Mouse (Mus musculus) brown adipose tissue, adult 24 weeks (tissue): Measurements from ENCODE around the gene Dnaja2. TPM values are rescaled to one million over a fixed set of nuclear protein-coding genes. Genes with fewer than 3 reads are reported as not detected.

Source experiments
- H3K27ac ChIP-seq: fragments of 200-500 bp; replicated peaks from 2 replicates; pipeline ENCODE4 v1.5.1; 2012; ENCODE audit warnings: low read depth, mild to moderate bottlenecking, low read length
- H3K4me1 ChIP-seq: fragments of 200-500 bp; 2 replicates; pipeline ENCODE4 v1.6.1; 2012; ENCODE audit warnings: low read length, mixed read lengths; ENCODE audit not compliant: control insufficient read depth, insufficient read depth, insufficient read length
- H3K4me3 ChIP-seq: fragments of 200-500 bp; 2 replicates; pipeline ENCODE4 v1.5.1; 2012; ENCODE audit warnings: low read depth, mild to moderate bottlenecking, low read length, moderate library complexity; ENCODE audit not compliant: insufficient read depth
- polyA plus RNA-seq: library from polyadenylated mRNA; stranded (reverse); fragments of >200 nt; gene quantifications from 2 replicates; pipeline ENCODE4 v1.2.4, GENCODE M21; 2012; ENCODE audit not compliant: missing spikeins, insufficient read depth, insufficient read length

Gene Dnaja2
- 80.9 and 101 TPM in 2 replicates for polyA plus RNA-seq

GRCm38 (mm10) chr8:85555181-85556145, at the start of gene Dnaja2:
TSS of gene Dnaja2 (minus strand) at chr8:85555344.
- Histone ChIP-seq H3K4me1 (0 out of 2 replicates have a peak, but pooled peaks cover 2% of the 10 kb centered on the region), H3K27ac (peak within 1 kb of the TSS; percentile 97), H3K4me3 (peak within 1 kb of the TSS; percentile 94)

DNA sequence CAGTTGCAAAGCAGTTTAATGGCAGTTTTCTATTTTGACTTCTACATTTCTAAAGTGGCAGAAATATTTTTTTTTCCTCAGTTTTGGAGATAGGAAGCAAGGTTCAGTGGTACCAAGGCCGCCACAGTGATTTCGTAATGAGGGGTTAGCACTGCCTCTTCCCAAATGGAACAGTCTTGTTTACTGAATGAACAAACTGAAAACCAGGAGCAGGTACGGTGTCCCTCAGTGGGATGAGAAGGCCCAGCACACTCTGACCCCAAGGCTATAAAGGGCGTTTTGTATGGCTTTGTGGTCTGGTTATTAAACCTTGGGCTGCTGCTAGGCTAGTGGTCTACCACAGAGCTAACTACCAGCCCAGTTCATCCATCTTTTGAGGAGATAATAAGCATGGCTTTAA, 49.1 kb upstream of the Dnaja2 start:
- Histone ChIP-seq H3K27ac (no peak overlapping the region), H3K4me3 (no peak overlapping the region), H3K4me1 (no peaks in the 10 kb centered on the region)

DNA sequence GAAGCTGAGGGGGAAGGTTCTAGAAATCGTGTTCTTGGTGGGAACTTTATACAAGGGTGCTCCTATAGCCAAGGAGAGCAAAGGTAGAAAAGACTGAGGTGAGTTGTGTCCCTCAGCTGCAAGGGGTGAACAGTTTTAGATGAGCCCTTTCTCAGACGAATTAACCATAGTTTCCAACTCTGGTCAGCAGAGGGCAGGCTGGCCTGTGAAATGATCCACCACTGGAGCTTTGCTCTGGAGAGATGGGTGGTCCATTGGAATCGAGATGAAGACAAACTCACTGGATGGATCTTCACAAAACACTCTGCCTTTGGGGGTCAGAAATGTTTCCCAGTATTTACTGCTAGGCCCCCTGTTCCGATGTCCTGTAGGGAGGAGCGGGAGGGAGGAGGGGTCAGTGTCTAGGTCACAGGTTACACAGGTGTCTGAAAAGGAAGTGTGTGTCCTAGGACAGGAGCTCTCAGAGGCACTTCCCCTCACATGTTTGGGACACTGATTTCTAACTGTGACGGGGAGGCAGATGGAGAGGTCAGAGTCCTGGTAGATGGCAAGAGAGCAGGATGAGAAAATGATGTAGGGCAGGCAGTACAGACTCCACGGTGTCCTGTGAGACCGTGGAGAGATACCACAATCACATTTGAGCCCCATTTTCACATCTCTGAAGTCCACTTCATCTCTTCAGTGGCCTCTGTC, 48.2 kb upstream of the Dnaja2 start:
- no peaks in the 10 kb centered on the region for H3K4me1 ChIP-seq
- no peak overlapping the region for H3K4me3 ChIP-seq
- no peak overlapping the region for H3K27ac ChIP-seq

DNA sequence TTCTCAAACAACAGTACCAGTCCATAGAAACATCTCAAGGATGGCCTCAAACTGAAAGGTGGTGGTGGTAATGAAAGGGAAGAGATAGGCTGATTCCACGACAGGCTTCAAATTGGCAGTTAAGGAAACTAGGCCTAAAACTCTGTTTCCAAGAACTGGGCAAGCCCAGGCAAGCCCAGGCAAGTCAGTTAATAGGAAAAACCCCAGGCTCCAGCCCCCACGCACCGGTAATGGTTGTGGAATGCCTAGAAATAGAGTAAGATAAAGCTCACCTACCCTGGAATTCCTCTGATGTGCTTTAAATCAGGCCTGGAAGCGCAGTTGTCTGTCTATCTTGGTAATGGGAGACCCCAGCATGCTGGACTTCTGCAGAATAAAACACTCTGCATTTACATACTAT, 47.6 kb upstream of the Dnaja2 start:
- H3K4me3 ChIP-seq = no peak overlapping the region
- no peak overlapping the region for H3K27ac ChIP-seq

GRCm38 (mm10) chr8:85601741-85602140, 46.6 kb upstream of the Dnaja2 start:
- Histone ChIP-seq H3K4me1 (no peaks in the 10 kb centered on the region), H3K27ac (no peak overlapping the region), H3K4me3 (no peak overlapping the region)

More for the DNA sequence above, 47.6 kb upstream of the Dnaja2 start:
- no peaks in the 10 kb centered on the region for H3K4me1 ChIP-seq

GRCm38 (mm10) chr8:85597413-85598191, 42.5 kb upstream of the Dnaja2 start:
- H3K27ac ChIP-seq = no peak overlapping the region
- H3K4me3 ChIP-seq = no peak overlapping the region
- peaks cover 4% of the 10 kb centered on the region; the same call in 1 of the 2 replicates for H3K4me1 ChIP-seq

GRCm38 (mm10) chr8:85595391-85595790, 40.2 kb upstream of the Dnaja2 start:
- Histone ChIP-seq H3K4me1 (peaks cover 4% of the 10 kb centered on the region; the same call in 1 of the 2 replicates), H3K27ac (no peak overlapping the region), H3K4me3 (no peak overlapping the region)

- Histone ChIP-seq H3K4me3 (no peak overlapping the region), H3K27ac (no peak overlapping the region), H3K4me1 (peaks cover 4% of the 10 kb centered on the region; the same call in 1 of the 2 replicates)
These were observed 39.8 kb upstream of the Dnaja2 start for GRCm38 (mm10) chr8:85594983-85595382.

GRCm38 (mm10) chr8:85593324-85593723, 38.2 kb upstream of the Dnaja2 start:
- H3K4me3 ChIP-seq = no peak overlapping the region
- H3K27ac ChIP-seq = no peak overlapping the region
- H3K4me1 ChIP-seq = peaks cover 4% of the 10 kb centered on the region; the same call in 1 of the 2 replicates

GRCm38 (mm10) chr8:85591532-85591931, 36.4 kb upstream of the Dnaja2 start:
- no peak overlapping the region for H3K27ac ChIP-seq
- peaks cover 4% of the 10 kb centered on the region; the same call in 1 of the 2 replicates for H3K4me1 ChIP-seq
- no peak overlapping the region for H3K4me3 ChIP-seq

GRCm38 (mm10) chr8:85590258-85590657, 35.1 kb upstream of the Dnaja2 start:
- H3K27ac ChIP-seq = no peak overlapping the region

GRCm38 (mm10) chr8:85588596-85588995, 33.5 kb upstream of the Dnaja2 start:
- no peak overlapping the region for H3K4me3 ChIP-seq
- no peak overlapping the region for H3K27ac ChIP-seq
- no peaks in the 10 kb centered on the region; the same call in 1 of the 2 replicates for H3K4me1 ChIP-seq

More at GRCm38 (mm10) chr8:85590258-85590657, 35.1 kb upstream of the Dnaja2 start:
- H3K4me1 ChIP-seq = peaks cover 4% of the 10 kb centered on the region; the same call in 1 of the 2 replicates
- no peak overlapping the region for H3K4me3 ChIP-seq

- H3K4me1 ChIP-seq = peaks cover 2% of the 10 kb centered on the region
These were observed 22.5 kb upstream of the Dnaja2 start for GRCm38 (mm10) chr8:85577666-85578065.

GRCm38 (mm10) chr8:85573972-85574496, 18.9 kb upstream of the Dnaja2 start:
- Histone ChIP-seq H3K4me1 (peaks cover under 1% of the 10 kb centered on the region), H3K4me3 (no peak overlapping the region), H3K27ac (no peak overlapping the region)

More at GRCm38 (mm10) chr8:85577666-85578065, 22.5 kb upstream of the Dnaja2 start:
- H3K4me3 ChIP-seq = no peak overlapping the region
- H3K27ac ChIP-seq = no peak overlapping the region
